Mouse (Mus musculus) hindbrain, embryonic 14.5 days (tissue): ENCODE measurements around the gene Spry1. TPM values are rescaled to one million over a fixed set of nuclear protein-coding genes. Genes with fewer than 3 reads are reported as not detected.

Experiments used
- ATAC-seq: fragments of 200-750 bp; cut with Nextera tagmentation; 2 replicates; pipeline ENCODE4 v1.8.0; 2017; ENCODE audit warnings: moderate number of reproducible peaks, mild to moderate bottlenecking, moderate TSS enrichment, moderate library complexity; ENCODE audit not compliant: low FRiP score
- DNase-seq: peaks from one replicate; pipeline ENCODE4 v3.0.0-alpha.2; 2015; ENCODE audit warnings: low spot score
- H3K27ac ChIP-seq: fragments of 300-500 bp; sonication (generic); 2 replicates; pipeline ENCODE4 v1.5.1; 2014; ENCODE audit warnings: mild to moderate bottlenecking, moderate library complexity
- H3K27me3 ChIP-seq: fragments of 300-500 bp; sonication (generic); 2 replicates; pipeline ENCODE4 v1.6.1; 2014; ENCODE audit warnings: mild to moderate bottlenecking, low read length, mixed read lengths; ENCODE audit not compliant: control insufficient read depth, insufficient read depth
- H3K36me3 ChIP-seq: fragments of 300-500 bp; sonication (generic); replicated peaks from 2 replicates; pipeline ENCODE4 v1.6.1; 2014; ENCODE audit not compliant: control insufficient read depth, insufficient read depth
- H3K4me1 ChIP-seq: fragments of 300-500 bp; sonication (generic); replicated peaks from 2 replicates; pipeline ENCODE4 v1.6.1; 2014; ENCODE audit warnings: antibody characterized with exemption, low read length, mixed read lengths; ENCODE audit not compliant: control insufficient read depth, insufficient read depth
- H3K4me2 ChIP-seq: fragments of 300-500 bp; sonication (generic); replicated peaks from 2 replicates; pipeline ENCODE4 v1.6.1; 2014; ENCODE audit warnings: mild to moderate bottlenecking, moderate library complexity
- H3K4me3 ChIP-seq: fragments of 300-500 bp; sonication (generic); replicated peaks from 2 replicates; pipeline ENCODE4 v1.5.1; 2014; ENCODE audit warnings: mild to moderate bottlenecking, low read length
- H3K9ac ChIP-seq: fragments of 300-500 bp; sonication (generic); 2 replicates; pipeline ENCODE4 v1.6.1; 2014
- H3K9me3 ChIP-seq: fragments of 300-500 bp; sonication (generic); 2 replicates; pipeline ENCODE4 v1.6.1; 2016; ENCODE audit warnings: low read length; ENCODE audit not compliant: control insufficient read depth
- whole genome bisulfite sequencing: fragments of 180-500 bp; shearing (Covaris S2); extraction: QIAGEN DNeasy Blood & Tissue Kit; methylation state at CpG from one replicate; pipeline ENCODE4 v1.1.7; 2014; 5-methylcytosine and 5-hydroxymethylcytosine counted together
- polyA plus RNA-seq: library from polyadenylated mRNA; unstranded; fragments of >200 nt; fragmentation: Nextera tagmentation; extraction: Ambion mirVana; gene quantifications from 2 replicates; pipeline ENCODE4 v1.2.1, GENCODE M21; 2014

Gene Spry1
- polyA plus RNA-seq, 1 experiment from 2014 or later: 5.8 TPM

DNA sequence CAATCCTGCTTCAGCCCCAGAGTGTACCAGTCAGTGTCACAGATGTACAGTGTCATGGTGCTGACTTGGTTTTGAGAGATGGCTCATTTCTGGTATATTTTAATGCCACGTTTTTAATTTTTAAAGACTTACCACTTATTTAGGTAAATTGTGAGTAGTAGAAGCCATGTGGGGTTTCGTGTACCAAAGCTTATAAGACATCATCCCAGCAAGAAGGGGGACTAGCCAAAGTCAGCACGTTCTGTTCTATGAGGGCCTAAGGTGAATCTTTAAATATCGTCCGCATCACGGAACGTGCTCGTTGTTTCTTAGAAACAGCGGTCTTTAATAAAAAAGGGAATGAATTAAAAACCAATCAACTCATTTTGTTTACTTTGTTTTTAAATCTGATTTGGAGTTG, 6.5 kb downstream of the Spry1 start:
- 92% methylated on average over 9 of the region's 9 CpGs for WGBS

DNA sequence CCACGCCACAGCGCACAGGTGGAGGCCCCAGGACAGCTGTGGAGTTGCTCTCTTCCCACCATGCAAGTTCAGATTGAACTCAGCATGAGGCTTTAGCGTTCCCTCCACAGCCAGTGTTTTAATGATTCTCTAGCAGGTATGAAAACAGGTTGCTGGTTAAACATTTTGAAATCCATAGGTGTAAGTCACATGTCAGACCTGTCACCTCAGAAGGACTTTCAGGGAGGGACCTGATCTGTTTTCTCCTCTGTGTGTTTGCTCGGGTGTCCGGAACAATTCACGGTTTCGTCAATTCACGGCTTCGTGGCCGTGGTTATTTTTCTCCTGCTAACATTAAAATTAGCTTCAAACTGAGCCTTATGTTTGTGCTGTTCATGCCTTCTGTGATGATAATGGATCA, 7.5 kb downstream of the Spry1 start:
- peaks cover 28% of the 10 kb centered on the region; the same call in 1 of the 2 replicates for H3K36me3 ChIP-seq
- ATAC-seq: no peak
- WGBS: 82% methylated on average over 10 of the region's 10 CpGs
- no peak overlapping the region for H3K9ac ChIP-seq
- no peak overlapping the region for H3K27ac ChIP-seq
- H3K4me3 ChIP-seq: no peak overlapping the region
- H3K9me3 ChIP-seq: no peaks in the 10 kb centered on the region
- peaks cover 9% of the 10 kb centered on the region; the same call in 1 of the 2 replicates for H3K27me3 ChIP-seq
- no peak for DNase-seq
- H3K4me2 ChIP-seq: no peak overlapping the region
- peaks cover 7% of the 10 kb centered on the region for H3K4me1 ChIP-seq

More for the DNA sequence above, 6.5 kb downstream of the Spry1 start:
- H3K9ac ChIP-seq: no peak overlapping the region
- no peak overlapping the region for H3K4me3 ChIP-seq
- DNase-seq (no peak), ATAC-seq (no peak)
- peaks cover 12% of the 10 kb centered on the region for H3K4me1 ChIP-seq
- H3K27ac ChIP-seq: no peak overlapping the region
- no peaks in the 10 kb centered on the region for H3K9me3 ChIP-seq
- H3K4me2 ChIP-seq: no peak overlapping the region
- peaks cover 28% of the 10 kb centered on the region; the same call in 1 of the 2 replicates for H3K36me3 ChIP-seq
- peaks cover 9% of the 10 kb centered on the region; the same call in 1 of the 2 replicates for H3K27me3 ChIP-seq

DNA sequence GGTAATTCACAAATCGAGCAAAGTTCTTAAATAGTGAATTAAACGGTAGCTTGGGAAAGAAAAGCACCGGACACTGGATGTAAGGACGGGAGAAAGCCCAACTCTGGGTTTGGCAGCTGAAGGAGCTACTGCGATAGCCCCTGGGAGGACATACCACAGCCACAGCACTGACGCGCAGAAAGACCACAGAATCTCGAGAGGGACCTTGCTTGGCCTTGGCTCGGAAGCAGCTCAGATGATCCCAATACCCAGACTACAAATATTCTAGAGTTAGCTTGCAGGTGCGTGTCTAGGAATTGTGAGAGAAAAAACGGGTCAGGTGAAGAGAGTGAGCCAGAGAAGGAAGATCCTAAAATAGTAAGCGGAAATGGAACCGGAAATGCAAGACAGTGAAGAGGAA, 8.5 kb downstream of the Spry1 start:
- no peak overlapping the region for H3K9ac ChIP-seq
- no peak overlapping the region for H3K4me2 ChIP-seq
- DNase-seq: no peak
- H3K36me3 ChIP-seq: peaks cover 20% of the 10 kb centered on the region; the same call in 1 of the 2 replicates
- H3K27ac ChIP-seq: no peak overlapping the region
- no peak overlapping the region for H3K4me3 ChIP-seq
- no peaks in the 10 kb centered on the region for H3K9me3 ChIP-seq
- H3K4me1 ChIP-seq: no peaks in the 10 kb centered on the region
- ATAC-seq: no peak
- 0 out of 2 replicates have a peak, but pooled peaks cover 10% of the 10 kb centered on the region for H3K27me3 ChIP-seq
- 79% methylated on average over 13 of the region's 13 CpGs for WGBS

DNA sequence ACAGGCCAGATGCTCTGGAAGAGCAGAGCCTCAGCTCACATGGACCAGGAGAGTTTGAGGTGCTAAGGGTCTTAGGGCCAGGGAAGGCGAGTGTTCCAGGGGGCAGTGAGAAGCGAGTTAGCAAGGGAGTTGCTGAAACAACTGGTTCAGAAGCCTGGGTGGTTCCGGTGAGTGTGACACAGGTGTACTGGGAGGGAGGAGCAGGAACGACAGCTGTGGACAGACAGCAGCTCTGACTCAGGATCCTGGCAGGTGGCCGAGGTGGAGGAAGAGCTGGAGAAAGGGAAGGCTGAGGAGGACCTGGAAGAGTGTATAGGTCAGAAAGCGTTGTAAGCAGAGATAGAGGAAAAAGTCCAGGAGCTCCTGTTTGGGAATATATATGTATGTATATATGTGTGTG, 9.5 kb downstream of the Spry1 start:
- no peak overlapping the region for H3K4me2 ChIP-seq
- H3K36me3 ChIP-seq: peaks cover 14% of the 10 kb centered on the region; the same call in 1 of the 2 replicates
- H3K9ac ChIP-seq: no peak overlapping the region
- ATAC-seq: no peak
- no peak for DNase-seq
- H3K9me3 ChIP-seq: no peaks in the 10 kb centered on the region
- H3K27ac ChIP-seq: no peak overlapping the region
- H3K4me1 ChIP-seq: no peaks in the 10 kb centered on the region; the same call in 1 of the 2 replicates
- 0 out of 2 replicates have a peak, but pooled peaks cover 8% of the 10 kb centered on the region for H3K27me3 ChIP-seq
- WGBS: 82% methylated on average over 6 of the region's 6 CpGs
- no peak overlapping the region for H3K4me3 ChIP-seq

DNA sequence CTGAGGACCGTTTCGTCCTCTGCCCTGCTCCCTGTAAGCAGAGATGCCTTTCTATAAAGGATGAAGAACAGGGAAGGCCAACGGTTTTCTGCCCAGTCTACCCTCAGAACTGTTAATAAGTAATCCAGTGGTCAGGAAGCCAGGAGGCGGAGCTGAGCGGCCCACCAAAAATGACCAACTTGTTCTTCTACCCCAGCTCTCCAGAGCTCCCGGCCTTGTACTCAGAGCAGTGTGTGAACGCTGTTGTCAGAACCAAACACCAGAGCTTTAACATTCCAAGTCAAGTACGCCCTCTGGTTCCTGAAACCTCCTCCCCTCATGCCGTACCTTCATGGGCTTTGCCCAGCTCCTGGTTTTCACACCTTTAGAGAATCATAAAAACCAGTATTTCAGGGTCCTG, 12.8 kb downstream of the Spry1 start:
- Histone ChIP-seq H3K36me3 (no peaks in the 10 kb centered on the region), H3K9ac (no peak overlapping the region), H3K4me2 (no peak overlapping the region), H3K27ac (no peak overlapping the region), H3K9me3 (no peaks in the 10 kb centered on the region), H3K4me3 (no peak overlapping the region), H3K27me3 (peaks cover 25% of the 10 kb centered on the region; the same call in 1 of the 2 replicates), H3K4me1 (no peaks in the 10 kb centered on the region; the same call in 1 of the 2 replicates)
- DNase-seq: no peak
- WGBS: 87% methylated on average over 9 of the region's 9 CpGs
- ATAC-seq: no peak

DNA sequence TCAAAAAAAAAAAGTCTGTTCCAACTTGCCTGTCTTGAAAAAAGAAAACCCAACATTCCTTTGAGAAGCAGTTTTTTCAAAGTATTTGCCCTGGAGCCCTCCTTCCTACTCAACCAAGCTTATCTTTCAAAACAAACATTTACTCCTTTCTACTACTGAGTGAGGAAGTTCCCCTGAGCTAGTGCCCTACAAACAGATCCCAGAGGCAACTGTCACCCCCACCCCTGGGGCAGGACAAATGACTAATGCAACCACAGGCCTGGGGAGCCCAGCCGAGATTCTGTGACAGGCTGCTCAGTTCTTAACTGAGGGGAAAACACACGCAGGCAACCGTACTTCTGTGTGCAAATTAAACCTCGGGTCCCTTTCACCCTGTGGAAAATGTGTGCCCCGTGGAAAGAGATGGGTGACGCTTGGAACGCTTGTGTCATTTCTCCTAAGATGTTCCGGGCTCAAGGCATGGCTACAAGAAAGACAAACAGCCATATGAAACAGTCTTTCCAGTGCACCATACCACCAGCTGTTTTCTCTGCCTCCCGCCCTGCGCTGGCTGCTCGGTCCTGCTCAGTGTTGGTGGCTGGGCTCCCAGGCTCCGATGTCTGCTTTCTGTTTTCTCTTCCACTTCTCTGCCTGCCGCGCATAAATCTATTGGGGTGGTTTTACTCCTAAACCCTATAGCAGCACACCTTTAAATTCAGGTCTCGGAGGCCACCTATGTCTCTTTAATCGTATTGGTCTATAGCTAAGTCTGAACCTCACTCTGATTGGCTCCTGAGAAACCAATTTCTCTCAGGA, 14.4 kb downstream of the Spry1 start:
- H3K4me1 ChIP-seq: no peaks in the 10 kb centered on the region; the same call in 1 of the 2 replicates
- peak overlapping the region; percentile 35 for H3K9ac ChIP-seq
- 15% methylated on average over 16 of the region's 16 CpGs for WGBS
- ATAC-seq (0 out of 2 replicates have a peak, but pooled peaks have one; percentile 47), DNase-seq (no peak)
- no peak overlapping the region for H3K27ac ChIP-seq
- peak overlapping the region; percentile 17 for H3K4me3 ChIP-seq
- no peaks in the 10 kb centered on the region for H3K9me3 ChIP-seq
- peak overlapping the region; percentile 51 for H3K4me2 ChIP-seq
- H3K27me3 ChIP-seq: peaks cover 25% of the 10 kb centered on the region; the same call in 1 of the 2 replicates
- no peaks in the 10 kb centered on the region for H3K36me3 ChIP-seq

DNA sequence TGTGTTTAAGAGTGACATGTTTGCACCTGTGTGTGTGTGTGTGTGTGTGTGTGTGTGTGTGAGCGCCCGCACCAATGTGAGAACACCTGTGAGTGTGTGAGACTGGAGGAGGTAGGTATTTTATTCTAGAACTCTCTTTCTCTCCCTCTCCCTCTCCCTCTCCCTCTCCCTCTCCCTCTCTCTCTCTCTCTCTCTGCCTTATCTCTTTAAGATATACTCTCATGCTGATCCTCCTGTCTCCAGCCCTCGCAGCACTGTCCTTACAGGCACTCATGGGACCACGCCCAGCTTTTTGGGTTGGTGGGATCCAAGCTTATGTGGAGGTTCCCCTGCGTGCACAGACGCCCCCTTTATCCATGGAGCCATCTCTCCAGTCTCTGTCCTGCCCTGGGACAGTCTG, 15.0 kb downstream of the Spry1 start:
- ATAC-seq: no peak
- H3K4me3 ChIP-seq: no peak overlapping the region

DNA sequence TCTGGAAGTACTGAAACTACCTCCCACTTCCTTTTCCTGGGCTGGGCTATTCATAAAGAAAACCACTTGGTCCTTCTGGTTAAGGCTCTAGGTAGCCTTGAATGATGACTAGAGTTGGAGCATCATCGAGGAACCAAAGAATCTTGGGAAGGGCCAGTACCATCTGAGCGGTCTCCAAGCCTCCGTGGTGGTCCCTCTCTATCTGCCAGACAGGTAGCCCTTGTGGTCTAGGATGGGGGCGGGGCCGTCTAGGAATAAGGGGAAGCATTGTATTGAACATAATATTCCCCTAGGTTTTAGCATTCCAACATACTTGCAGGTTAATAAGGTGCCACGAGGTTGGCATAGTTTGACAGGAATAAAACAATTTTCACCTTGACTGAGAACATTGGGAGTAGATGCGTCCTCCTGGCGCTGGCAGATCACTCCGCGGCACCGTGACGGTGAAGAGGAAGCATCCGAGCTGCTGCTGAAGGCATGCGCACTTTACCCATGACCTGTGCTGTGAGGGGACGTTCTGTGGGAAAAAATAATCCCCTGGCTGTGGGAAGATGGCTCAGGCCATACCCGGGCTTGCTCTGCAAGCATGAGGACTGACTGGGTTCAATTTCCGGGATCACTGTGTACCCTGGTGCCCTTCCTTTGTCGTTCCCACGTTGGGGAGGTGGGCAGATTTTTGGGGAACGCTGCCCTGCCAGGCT, 16.3 kb downstream of the Spry1 start:
- Histone ChIP-seq H3K36me3 (no peaks in the 10 kb centered on the region), H3K27me3 (peaks cover 25% of the 10 kb centered on the region; the same call in 1 of the 2 replicates), H3K9me3 (no peaks in the 10 kb centered on the region), H3K27ac (no peak overlapping the region), H3K4me2 (peak overlapping the region; percentile 31), H3K4me3 (no peak overlapping the region; the same call in 1 of the 2 replicates), H3K9ac (0 out of 2 replicates have a peak overlapping the region, but pooled peaks have one; percentile 28), H3K4me1 (no peaks in the 10 kb centered on the region; the same call in 1 of the 2 replicates)
- DNase-seq (peak; percentile 54), ATAC-seq (peak; percentile 71)
- 27% methylated on average over 20 of the region's 20 CpGs for WGBS

More for the DNA sequence above, 15.0 kb downstream of the Spry1 start:
- H3K9ac ChIP-seq: no peak overlapping the region
- H3K4me1 ChIP-seq: no peaks in the 10 kb centered on the region; the same call in 1 of the 2 replicates
- H3K36me3 ChIP-seq: no peaks in the 10 kb centered on the region
- no peak overlapping the region for H3K27ac ChIP-seq
- peaks cover 25% of the 10 kb centered on the region; the same call in 1 of the 2 replicates for H3K27me3 ChIP-seq
- peak overlapping the region; percentile 51 for H3K4me2 ChIP-seq
- 70% methylated on average over 6 of the region's 6 CpGs for WGBS
- no peaks in the 10 kb centered on the region for H3K9me3 ChIP-seq
- DNase-seq: no peak

DNA sequence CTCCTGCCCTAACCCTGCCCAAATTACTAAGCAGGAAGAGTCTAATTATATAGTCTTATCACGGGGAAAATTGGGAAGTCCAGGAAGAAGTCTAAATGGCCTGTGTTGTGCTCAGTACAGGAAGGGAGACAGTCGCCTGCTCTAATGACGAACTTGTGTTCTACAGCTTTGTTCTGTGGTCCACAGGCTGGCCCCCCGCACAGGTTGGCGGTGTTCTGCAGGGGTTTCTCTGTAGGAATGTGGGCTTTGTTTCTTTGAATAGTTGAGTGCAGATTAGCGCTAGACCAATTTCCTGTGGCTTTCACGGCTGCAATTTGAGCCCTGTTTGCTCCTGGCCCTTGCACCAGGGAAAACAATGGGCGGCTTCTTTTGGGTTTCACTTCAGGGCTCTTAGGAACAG, 17.3 kb downstream of the Spry1 start:
- ATAC-seq (no peak), DNase-seq (no peak)
- H3K4me3 ChIP-seq: no peak overlapping the region
- H3K36me3 ChIP-seq: no peaks in the 10 kb centered on the region
- 3% methylated on average over 8 of the region's 8 CpGs for WGBS
- H3K9ac ChIP-seq: no peak overlapping the region
- peak overlapping the region; percentile 6; the same call in 1 of the 2 replicates for H3K4me2 ChIP-seq
- H3K27me3 ChIP-seq: peaks cover 25% of the 10 kb centered on the region; the same call in 1 of the 2 replicates
- no peak overlapping the region for H3K27ac ChIP-seq
- no peaks in the 10 kb centered on the region; the same call in 1 of the 2 replicates for H3K4me1 ChIP-seq
- H3K9me3 ChIP-seq: no peaks in the 10 kb centered on the region
